Mouse (Mus musculus) kidney, postnatal 0 days (tissue): ENCODE measurements around the gene 2310034G01Rik. TPM values are rescaled to one million over a fixed set of nuclear protein-coding genes. Genes with fewer than 3 reads are reported as not detected.

Source experiments
- ATAC-seq: fragments of 200-750 bp; cut with Nextera tagmentation; replicated peaks from 2 replicates; pipeline ENCODE4 v1.8.0; 2017; ENCODE audit warnings: low read depth, moderate number of reproducible peaks, moderate TSS enrichment, moderate library complexity; ENCODE audit not compliant: low FRiP score
- DNase-seq: peaks from one replicate; pipeline ENCODE4 v3.0.0-alpha.2; 2016; ENCODE audit warnings: low spot score
- H3K27ac ChIP-seq: fragments of 300-500 bp; sonication (generic); 2 replicates; pipeline ENCODE4 v1.5.1; 2014; ENCODE audit warnings: mild to moderate bottlenecking
- H3K27me3 ChIP-seq: fragments of 300-500 bp; sonication (generic); 2 replicates; pipeline ENCODE4 v1.6.1; 2014; ENCODE audit warnings: low read length, mixed read lengths; ENCODE audit not compliant: insufficient read depth
- H3K36me3 ChIP-seq: fragments of 300-500 bp; sonication (generic); 2 replicates; pipeline ENCODE4 v1.6.1; 2014; ENCODE audit warnings: low read length, mixed read lengths; ENCODE audit not compliant: insufficient read depth
- H3K4me1 ChIP-seq: fragments of 300-500 bp; sonication (generic); replicated peaks from 2 replicates; pipeline ENCODE4 v1.6.1; 2014; ENCODE audit warnings: antibody characterized with exemption, low read length, mixed read lengths; ENCODE audit not compliant: insufficient read depth
- H3K4me2 ChIP-seq: fragments of 300-500 bp; sonication (generic); 2 replicates; pipeline ENCODE4 v1.6.1; 2014; ENCODE audit warnings: mild to moderate bottlenecking, low read length, moderate library complexity, mixed read lengths
- H3K4me3 ChIP-seq: fragments of 300-500 bp; sonication (generic); replicated peaks from 2 replicates; pipeline ENCODE4 v1.5.1; 2014; ENCODE audit warnings: low read depth, low read length
- H3K9ac ChIP-seq: fragments of 300-500 bp; sonication (generic); 2 replicates; pipeline ENCODE4 v1.6.1; 2014; ENCODE audit warnings: low read depth, low read length
- H3K9me3 ChIP-seq: fragments of 300-500 bp; sonication (generic); replicated peaks from 2 replicates; pipeline ENCODE4 v1.6.1; 2016; ENCODE audit warnings: low read length, inconsistent platforms, mixed read lengths
- CTCF ChIP-seq: IDR thresholded peaks from 2 replicates; pipeline ENCODE4 v1.5.1; 2016; ENCODE audit warnings: antibody characterized with exemption, low read depth, mild to moderate bottlenecking, moderate library complexity
- WGBS: fragments of 180-500 bp; shearing (Covaris S2); extraction: QIAGEN DNeasy Blood & Tissue Kit; methylation state at CpG from one replicate; pipeline ENCODE4 v1.1.7; 2014; 5-methylcytosine and 5-hydroxymethylcytosine counted together
- microRNA counts: library from miRNA; unstranded; fragments of <30 nt; microRNA quantifications from one replicate; lab custom pipeline; 2015
- microRNA-seq: library from miRNA; unstranded; fragments of <30 nt; microRNA quantifications from one replicate; pipeline ENCODE4, GENCODE M21; 2016
- polyA plus RNA-seq: library from polyadenylated mRNA; unstranded; fragments of >200 nt; fragmentation: Nextera tagmentation; extraction: Ambion mirVana; gene quantifications from 2 replicates; pipeline ENCODE4 v1.2.1, GENCODE M21; 2015

The 2310034G01Rik gene
- polyA plus RNA-seq, 1 experiment from 2014 or later = 4.0 TPM

DNA sequence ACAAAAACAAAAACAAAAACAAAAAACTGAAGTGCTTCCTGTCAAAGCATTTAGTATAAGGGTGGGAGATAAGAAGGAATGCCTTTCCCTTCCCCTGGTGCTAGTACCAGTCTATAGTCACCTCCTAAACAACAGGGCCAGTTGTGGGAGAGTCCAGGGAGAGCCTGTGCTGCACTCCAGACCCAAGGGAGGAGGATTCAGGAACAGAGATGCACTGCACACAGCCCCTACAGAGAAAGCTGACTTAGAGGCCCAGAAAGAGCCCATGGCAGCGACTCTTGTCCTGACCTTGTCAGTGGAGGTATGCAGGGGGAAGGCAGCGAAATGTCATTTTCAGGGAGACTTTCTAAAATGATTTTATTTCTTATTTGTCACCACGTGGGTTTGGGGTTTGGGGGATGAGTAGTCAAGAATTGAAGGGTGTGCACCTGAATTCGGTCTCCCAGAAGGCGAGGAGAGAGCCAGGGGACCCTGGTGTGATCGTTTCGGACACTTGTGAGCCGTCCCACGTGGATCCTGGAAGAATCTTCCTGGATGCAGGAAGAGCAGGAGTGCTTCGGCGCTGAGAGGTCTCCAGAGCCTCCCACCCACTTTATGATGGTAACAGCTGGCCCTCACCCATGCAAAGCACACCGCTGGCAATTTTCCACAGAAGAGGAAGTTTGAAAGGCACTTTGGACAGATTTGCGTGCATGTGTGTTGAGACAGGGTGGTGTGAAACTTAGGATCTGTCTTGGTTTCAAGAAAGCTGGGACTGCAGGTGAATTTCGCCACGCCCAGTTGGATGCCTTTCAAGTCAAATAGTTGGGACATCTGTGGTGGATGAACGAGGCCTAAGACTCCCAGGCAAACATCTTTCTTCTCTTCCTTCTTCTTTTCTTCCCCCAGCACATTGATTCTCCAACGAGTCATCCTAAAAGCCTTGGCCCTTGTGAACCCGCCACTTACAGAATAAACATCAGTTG lies 46.6 kb downstream of the 2310034G01Rik start:
- WGBS = 54% methylated on average over 18 of the region's 18 CpGs
- peak overlapping the region; percentile 75 for H3K4me3 ChIP-seq
- peak overlapping the region; percentile 47; the same call in 1 of the 2 replicates for H3K9ac ChIP-seq
- DNase-seq (no peak), ATAC-seq (no peak)
- H3K9me3 ChIP-seq = no peaks in the 10 kb centered on the region
- peak overlapping the region; percentile 91 for H3K27ac ChIP-seq
- H3K36me3 ChIP-seq = no peaks in the 10 kb centered on the region
- H3K4me2 ChIP-seq = peak overlapping the region; percentile 98
- TF ChIP-seq CTCF = no peak
- no peaks in the 10 kb centered on the region for H3K27me3 ChIP-seq
- H3K4me1 ChIP-seq = peaks cover 5% of the 10 kb centered on the region; the same call in 1 of the 2 replicates

DNA sequence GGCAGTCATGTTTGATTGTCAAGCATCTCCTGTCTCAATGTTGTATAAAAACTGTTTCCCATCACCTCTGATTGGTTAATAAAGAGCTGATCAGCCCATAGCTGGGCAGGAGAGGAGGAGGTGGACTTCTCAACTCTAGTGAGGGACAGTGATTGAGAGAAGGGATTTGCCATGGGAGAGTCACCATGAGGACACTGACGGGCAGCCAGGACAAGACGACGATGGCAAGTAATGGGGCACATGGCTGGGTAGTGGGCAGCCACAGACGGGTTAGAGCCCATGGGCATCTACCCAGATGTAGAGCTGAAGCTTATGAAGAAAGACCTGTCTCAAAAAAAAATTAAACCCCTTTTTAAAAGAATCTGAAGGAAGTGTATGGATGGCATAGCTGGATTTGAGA lies 47.6 kb downstream of the 2310034G01Rik start:
- Histone ChIP-seq H3K4me2 (no peak overlapping the region), H3K27me3 (no peaks in the 10 kb centered on the region), H3K9me3 (no peaks in the 10 kb centered on the region), H3K4me3 (no peak overlapping the region), H3K36me3 (no peaks in the 10 kb centered on the region), H3K4me1 (peaks cover 5% of the 10 kb centered on the region; the same call in 1 of the 2 replicates), H3K9ac (no peak overlapping the region), H3K27ac (no peak overlapping the region)
- no peak for TF ChIP-seq CTCF
- DNase-seq (no peak), ATAC-seq (no peak)
- WGBS = 88% methylated on average over 4 of the region's 4 CpGs

DNA sequence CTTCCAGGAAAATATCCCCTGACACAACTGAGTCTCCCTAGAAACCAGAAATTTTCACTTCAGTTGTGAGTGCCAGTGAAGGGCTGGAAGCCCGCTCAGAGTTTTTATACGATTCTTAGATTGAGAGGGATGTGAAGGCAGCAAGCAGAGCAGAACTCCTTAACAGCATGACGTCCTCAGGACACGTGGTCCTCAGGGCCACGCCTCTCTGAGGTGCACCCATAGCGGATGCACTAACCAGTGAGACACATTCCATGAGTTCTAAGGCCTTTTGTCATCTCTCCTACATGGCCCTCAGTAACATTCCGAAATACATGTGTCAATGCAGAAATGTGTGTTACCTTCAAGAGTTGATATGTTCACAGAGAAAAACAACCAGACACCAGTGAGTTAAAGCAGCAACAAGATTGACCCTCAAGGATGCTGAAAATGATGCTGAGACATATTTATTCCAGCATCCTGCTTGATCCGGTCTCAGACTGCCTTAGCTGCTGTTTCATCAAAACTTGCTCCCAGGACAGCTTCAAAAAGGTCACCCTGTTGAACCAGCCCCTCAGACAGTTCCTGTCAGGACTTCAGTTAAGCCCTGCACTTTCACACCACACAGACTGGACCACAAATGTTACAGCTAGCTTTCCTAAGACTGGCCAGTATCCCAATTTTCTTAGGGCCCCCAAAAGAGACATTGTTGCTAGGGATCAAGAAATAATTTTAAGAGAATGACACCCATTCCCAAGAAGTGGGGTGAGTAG lies 49.6 kb downstream of the 2310034G01Rik start:
- ATAC-seq = no peak
- H3K36me3 ChIP-seq = no peaks in the 10 kb centered on the region
- no peaks in the 10 kb centered on the region; the same call in 1 of the 2 replicates for H3K4me1 ChIP-seq
- 36% methylated on average over 8 of the region's 8 CpGs for WGBS
- no peak overlapping the region for H3K27ac ChIP-seq
- no peak for DNase-seq
- no peaks in the 10 kb centered on the region for H3K9me3 ChIP-seq
- no peak overlapping the region for H3K4me3 ChIP-seq
- no peak overlapping the region for H3K4me2 ChIP-seq
- no peak overlapping the region for H3K9ac ChIP-seq
- no peaks in the 10 kb centered on the region for H3K27me3 ChIP-seq
- no peak for TF ChIP-seq CTCF

MicroRNAs encoded within 50 kb of the gene (microRNA counts, 519-probe panel; counts per million panel counts)
- 330 counts per million, percentile 68 among the panel's probes with 10 or more counts for microRNA mmu-miR-146b (lab: Ali Mortazavi, UCI)

Small RNA genes lying within 50 kb of the gene (microRNA-seq; reads per million reads assigned to microRNA genes)
- gene Mir146b = 0.60 reads per million

Other genes starting within 250 kb of the 2310034G01Rik start
- 0.07 TPM in 1 of 2 replicates, not detected in the other for gene Elovl3, start 218.4 kb downstream of the 2310034G01Rik start, polyA plus RNA-seq
- gene Pitx3, start 202.0 kb downstream of the 2310034G01Rik start, polyA plus RNA-seq = not detected in 2 replicates
- gene Gbf1, start 197.8 kb downstream of the 2310034G01Rik start, polyA plus RNA-seq = 32.9 and 37.3 TPM in 2 replicates
- gene Nfkb2, start 46.0 kb downstream of the 2310034G01Rik start, polyA plus RNA-seq = 8.7 and 8.8 TPM in 2 replicates
- gene Psd, start 23.1 kb downstream of the 2310034G01Rik start, polyA plus RNA-seq = 2.7 and 2.9 TPM in 2 replicates
- gene Fbxl15, start 22.1 kb downstream of the 2310034G01Rik start, polyA plus RNA-seq = 29.9 and 33.8 TPM in 2 replicates
- 167 and 173 TPM in 2 replicates for gene Cuedc2, start 11.6 kb downstream of the 2310034G01Rik start, polyA plus RNA-seq
- 12.0 and 14.0 TPM in 2 replicates for gene Mfsd13a, start 9.2 kb downstream of the 2310034G01Rik start, polyA plus RNA-seq
- gene Actr1a, start 45.4 kb upstream of the 2310034G01Rik start, polyA plus RNA-seq = 100.0 and 111 TPM in 2 replicates
- gene Sufu, start 46.6 kb upstream of the 2310034G01Rik start, polyA plus RNA-seq = 30.6 and 33.0 TPM in 2 replicates
- 27.8 and 30.5 TPM in 2 replicates for gene Trim8, start 151.4 kb upstream of the 2310034G01Rik start, polyA plus RNA-seq
- 96.6 and 105 TPM in 2 replicates for gene Arl3, start 222.9 kb upstream of the 2310034G01Rik start, polyA plus RNA-seq
- gene Sfxn2, start 223.1 kb upstream of the 2310034G01Rik start, polyA plus RNA-seq = 47.1 and 50.0 TPM in 2 replicates
- gene Wbp1l, start 248.8 kb upstream of the 2310034G01Rik start, polyA plus RNA-seq = 35.6 and 39.9 TPM in 2 replicates